In the genomic region with DNA sequence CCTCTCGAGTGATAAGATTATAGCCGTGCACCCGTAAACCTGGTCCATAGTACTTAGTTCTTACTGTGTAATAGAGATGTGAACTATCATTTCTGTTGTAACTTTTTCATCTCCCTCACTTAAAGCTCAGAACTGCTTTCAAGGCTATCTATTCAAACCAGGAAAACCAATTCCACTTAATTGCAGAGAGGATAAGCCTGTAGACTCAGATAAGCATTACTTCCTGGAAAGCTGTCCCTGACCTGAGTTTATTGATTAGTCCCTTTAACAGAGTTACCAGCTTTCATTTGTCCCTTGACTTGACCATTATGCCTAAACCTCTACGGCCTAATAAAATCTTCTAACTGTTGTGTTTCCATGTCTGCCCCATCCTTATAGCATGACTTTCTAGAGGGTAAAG, we compare ENCODE assay signal across 1 mouse cellular context.
TF ChIP-seq lines count a peak whose summit lies in the region.

No protein-coding gene starts in this region.

TF ChIP-seq in MEL, 35 proteins besides CTCF, POLR2A, EP300 and RAD21 (continued from another document):
- TF ChIP-seq GATA1 (IDR thresholded peaks at IDR 0.05; ENCODE audit: low read depth, low read length) (peak; percentile 92), ELF1 (IDR thresholded peaks at IDR 0.05; ENCODE audit: low read depth, low read length) (peak; percentile 55; the same call in 1 of the 2 replicates), MXI1 (IDR thresholded peaks at IDR 0.05; ENCODE audit: low read depth, low read length) (no peak), RCOR1 (IDR thresholded peaks at IDR 0.05; ENCODE audit: low read depth, low read length) (peak; percentile 95), TCF12 (IDR thresholded peaks at IDR 0.05; ENCODE audit: low read depth, low read length) (peak; percentile 92), MYC (IDR thresholded peaks at IDR 0.05; ENCODE audit: low read depth, low read length) (0 out of 2 replicates have a peak, but pooled peaks have one; percentile 11), SIN3A (IDR thresholded peaks at IDR 0.05; ENCODE audit: low read length) (peak; percentile 77), GABPA (IDR thresholded peaks at IDR 0.05; ENCODE audit: low read depth, low read length) (no peak)
